Mouse (Mus musculus) megakaryocyte, embryonic 14.5 days (primary cell): ENCODE measurements at regions not wholly inside any gene's neighbourhood (a gene's known extent, or its start where the extent isn't known, plus 50 kb on each side); places are given as distances from the start of the nearest gene placed in this dataset.

ENCODE experiments used
- H3K27me3 ChIP-seq: replicated peaks from 2 replicates; pipeline ENCODE3; 2012; ENCODE audit warnings: inconsistent platforms
- H3K36me3 ChIP-seq: replicated peaks from 2 replicates; pipeline ENCODE3; 2012; ENCODE audit warnings: low read length, inconsistent platforms, mixed read lengths
- H3K4me1 ChIP-seq: 2 replicates; pipeline ENCODE4 v1.6.1; 2012; ENCODE audit warnings: inconsistent platforms
- H3K4me3 ChIP-seq: replicated peaks from 2 replicates; pipeline ENCODE3; 2012; ENCODE audit warnings: moderate library complexity, mild to moderate bottlenecking, inconsistent platforms
- H3K9me3 ChIP-seq: 2 replicates; pipeline ENCODE4 v1.6.1; 2012; ENCODE audit warnings: inconsistent platforms
- FLI1 ChIP-seq: IDR thresholded peaks from 2 replicates; pipeline ENCODE4 v1.6.1; 2012; ENCODE audit warnings: low read length, inconsistent platforms, mixed read lengths
- GATA1 ChIP-seq: IDR thresholded peaks from 3 replicates; pipeline ENCODE4 v1.6.1; 2012; ENCODE audit warnings: mixed read lengths, low read length, inconsistent platforms, borderline replicate concordance

GRCm38 (mm10) chr1:43343410-43343809, 101.0 kb upstream of the Nck2 start:
- H3K4me1 ChIP-seq = no peaks in the 10 kb centered on the region
- H3K27me3 ChIP-seq = no peaks in the 10 kb centered on the region
- peaks cover 13% of the 10 kb centered on the region; the same call in 1 of the 2 replicates for H3K9me3 ChIP-seq
- no peak for TF ChIP-seq GATA1
- no peaks in the 10 kb centered on the region for H3K36me3 ChIP-seq
- no peak overlapping the region for H3K4me3 ChIP-seq

- H3K9me3 ChIP-seq = peaks cover 13% of the 10 kb centered on the region; the same call in 1 of the 2 replicates
- H3K4me1 ChIP-seq = no peaks in the 10 kb centered on the region
- no peak overlapping the region for H3K4me3 ChIP-seq
- no peak for TF ChIP-seq GATA1
- TF ChIP-seq FLI1 = no peak
- H3K36me3 ChIP-seq = no peaks in the 10 kb centered on the region
- no peaks in the 10 kb centered on the region for H3K27me3 ChIP-seq
These were observed 100.4 kb upstream of the Nck2 start for GRCm38 (mm10) chr1:43344001-43344400.

GRCm38 (mm10) chr1:43347152-43347551, 97.2 kb upstream of the Nck2 start:
- Histone ChIP-seq H3K4me3 (no peak overlapping the region), H3K4me1 (no peaks in the 10 kb centered on the region), H3K9me3 (peaks cover 13% of the 10 kb centered on the region; the same call in 1 of the 2 replicates), H3K27me3 (peaks cover 2% of the 10 kb centered on the region), H3K36me3 (no peaks in the 10 kb centered on the region)
- no peak for TF ChIP-seq GATA1
- TF ChIP-seq FLI1 = no peak

- H3K9me3 ChIP-seq = peaks cover 9% of the 10 kb centered on the region
- no peaks in the 10 kb centered on the region for H3K36me3 ChIP-seq
- no peak for TF ChIP-seq FLI1
- no peak for TF ChIP-seq GATA1
- H3K4me3 ChIP-seq = no peak overlapping the region
- H3K27me3 ChIP-seq = peaks cover 2% of the 10 kb centered on the region
- no peaks in the 10 kb centered on the region for H3K4me1 ChIP-seq
These were observed 94.4 kb upstream of the Nck2 start for GRCm38 (mm10) chr1:43349966-43350365.

GRCm38 (mm10) chr1:43358191-43358590, 86.2 kb upstream of the Nck2 start:
- no peak for TF ChIP-seq GATA1
- TF ChIP-seq FLI1 = no peak
- Histone ChIP-seq H3K4me1 (peaks cover 10% of the 10 kb centered on the region), H3K4me3 (no peak overlapping the region), H3K36me3 (no peaks in the 10 kb centered on the region), H3K9me3 (peaks cover 9% of the 10 kb centered on the region), H3K27me3 (peaks cover 30% of the 10 kb centered on the region)

GRCm38 (mm10) chr1:43359662-43360061, 84.7 kb upstream of the Nck2 start:
- Histone ChIP-seq H3K9me3 (peaks cover 19% of the 10 kb centered on the region), H3K27me3 (peaks cover 42% of the 10 kb centered on the region), H3K4me3 (no peak overlapping the region), H3K36me3 (no peaks in the 10 kb centered on the region), H3K4me1 (peaks cover 10% of the 10 kb centered on the region)
- TF ChIP-seq GATA1 (no peak), FLI1 (no peak)

GRCm38 (mm10) chr1:43360291-43360690, 84.1 kb upstream of the Nck2 start:
- H3K4me1 ChIP-seq = peaks cover 10% of the 10 kb centered on the region
- H3K36me3 ChIP-seq = no peaks in the 10 kb centered on the region
- TF ChIP-seq GATA1 (no peak), FLI1 (no peak)
- H3K4me3 ChIP-seq = no peak overlapping the region
- H3K27me3 ChIP-seq = peaks cover 45% of the 10 kb centered on the region
- H3K9me3 ChIP-seq = peaks cover 17% of the 10 kb centered on the region

GRCm38 (mm10) chr1:43360741-43361140, 83.6 kb upstream of the Nck2 start:
- TF ChIP-seq GATA1 = no peak
- no peak for TF ChIP-seq FLI1
- peaks cover 10% of the 10 kb centered on the region for H3K4me1 ChIP-seq
- peaks cover 17% of the 10 kb centered on the region for H3K9me3 ChIP-seq
- H3K36me3 ChIP-seq = no peaks in the 10 kb centered on the region
- H3K4me3 ChIP-seq = no peak overlapping the region
- peaks cover 45% of the 10 kb centered on the region for H3K27me3 ChIP-seq

GRCm38 (mm10) chr1:43361455-43361863, 82.9 kb upstream of the Nck2 start:
- no peak overlapping the region for H3K4me3 ChIP-seq
- TF ChIP-seq FLI1 = no peak
- TF ChIP-seq GATA1 = no peak
- H3K36me3 ChIP-seq = no peaks in the 10 kb centered on the region
- H3K4me1 ChIP-seq = peaks cover 10% of the 10 kb centered on the region
- H3K9me3 ChIP-seq = peaks cover 17% of the 10 kb centered on the region
- peaks cover 47% of the 10 kb centered on the region for H3K27me3 ChIP-seq

GRCm38 (mm10) chr1:43362136-43362535, 82.2 kb upstream of the Nck2 start:
- TF ChIP-seq FLI1 (no peak), GATA1 (no peak)

GRCm38 (mm10) chr1:43363178-43363577, 81.2 kb upstream of the Nck2 start:
- no peak overlapping the region for H3K4me3 ChIP-seq
- H3K4me1 ChIP-seq = peaks cover 10% of the 10 kb centered on the region
- H3K27me3 ChIP-seq = peaks cover 47% of the 10 kb centered on the region
- no peaks in the 10 kb centered on the region for H3K36me3 ChIP-seq
- TF ChIP-seq GATA1 (no peak), FLI1 (no peak)
- H3K9me3 ChIP-seq = peaks cover 17% of the 10 kb centered on the region

More at GRCm38 (mm10) chr1:43362136-43362535, 82.2 kb upstream of the Nck2 start:
- peaks cover 47% of the 10 kb centered on the region for H3K27me3 ChIP-seq
- no peaks in the 10 kb centered on the region for H3K36me3 ChIP-seq
- H3K4me1 ChIP-seq = peaks cover 10% of the 10 kb centered on the region
- no peak overlapping the region for H3K4me3 ChIP-seq
- peaks cover 17% of the 10 kb centered on the region for H3K9me3 ChIP-seq
